Mouse (Mus musculus): Measurements from ENCODE around the gene Gm20920. TPM values are rescaled to one million over a fixed set of nuclear protein-coding genes. Genes with fewer than 3 reads are reported as not detected.
"Not testable (repeated sequence)": the region's sequence is repeated elsewhere in the genome, so short reads cannot be mapped to it uniquely, and the experiment has no call there.

Gm20920 gene
- not detected in 2 replicates for polyA plus RNA-seq (2015; fragmentation: Nextera tagmentation; extraction: Ambion mirVana)

GRCm38 (mm10) chrY:51851820-51852219, at the start of gene Gm20920:
Gene Gm20920, plus strand, starts transcription at chrY:51852120.
- not testable (repeated sequence) for H3K27ac ChIP-seq, H3K36me3 ChIP-seq

More at GRCm38 (mm10) chrY:51851820-51852219, at the start of gene Gm20920:
- WGBS = no CpG with 5 or more reads among the region's 6 CpGs
- ATAC-seq (ENCODE audit: insufficient read depth, low FRiP score, low read depth); H3K9ac ChIP-seq; H3K9me3 ChIP-seq; H3K4me1 ChIP-seq; H3K4me3 ChIP-seq (replicated peaks); H3K4me2 ChIP-seq; H3K27me3 ChIP-seq (replicated peaks): not testable (repeated sequence)

Data from stomach, embryonic 15.5 days (tissue).